Mouse (Mus musculus): Measurements from ENCODE around the gene Creb3l1.

GRCm38 (mm10) chr2:92041538-92041937 is 17.2 kb upstream of the Creb3l1 start:
- TF ChIP-seq CTCF (IDR thresholded peaks at IDR 0.05; ENCODE audit: control insufficient read depth, insufficient read depth, low read length), result no peak
- no peak for TF ChIP-seq POLR2A (IDR thresholded peaks at IDR 0.05; ENCODE audit: borderline replicate concordance, control insufficient read depth, low read depth, low read length)
